Mouse (Mus musculus): ENCODE results near the gene Ms4a15. TPM values are rescaled to one million over a fixed set of nuclear protein-coding genes. Genes with fewer than 3 reads are reported as not detected.

Ms4a15 gene
- total and polyA plus RNA-seq, 3 experiments, result 0.37 TPM; not detected in 2

DNA sequence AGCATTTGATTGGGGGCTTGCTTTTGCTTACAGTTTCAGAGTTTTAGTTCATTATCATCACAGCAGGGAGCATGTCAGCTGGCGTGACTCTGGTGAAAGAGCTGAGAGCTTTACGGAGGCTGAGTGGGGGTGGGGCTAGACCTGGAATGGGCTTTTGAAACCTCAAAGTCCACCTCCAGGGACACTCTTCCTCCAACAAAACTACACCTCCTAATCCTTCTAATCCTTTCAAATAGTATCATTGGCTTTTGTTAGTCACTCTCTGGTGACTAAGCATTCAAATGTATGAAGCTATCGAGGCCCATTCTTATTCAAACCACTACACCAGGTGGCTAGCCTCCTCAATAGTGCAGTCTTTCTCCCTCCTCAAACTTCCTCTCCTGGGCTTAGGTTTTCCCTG is 20.4 kb downstream of the Ms4a15 start:
- Histone ChIP-seq H3K9me3 (replicated peaks; ENCODE audit: low read length) (peaks cover 9% of the 10 kb centered on the region), H3K79me2 (replicated peaks; ENCODE audit: control insufficient read depth, extremely low read depth, insufficient read depth, poor library complexity, severe bottlenecking) (no peaks in the 10 kb centered on the region), H3K4me2 (ENCODE audit: insufficient read depth, low read depth, poor library complexity, severe bottlenecking) (no peak overlapping the region), H3K9ac (ENCODE audit: insufficient read depth, low read depth) (no peak overlapping the region), H3K27me3 (replicated peaks) (peaks cover 37% of the 10 kb centered on the region), H3K4me1 (ENCODE audit: control insufficient read depth in 1 of 2, insufficient read depth in 2 of 2) (no peaks in the 10 kb centered on the region), H3K36me3 (replicated peaks in 1 of 2; ENCODE audit: control insufficient read depth in 1 of 2, insufficient read depth in 1 of 2, low read length in 1 of 2) (no peaks in the 10 kb centered on the region), H3K4me3 (replicated peaks in 1 of 3; ENCODE audit: low read depth in 2 of 3, low read length in 2 of 3, poor library complexity in 1 of 3) (no peak overlapping the region), H3K27ac (ENCODE audit: insufficient read depth, low read depth) (no peak overlapping the region)
- in situ Hi-C loops (cut with MboI; ENCODE audit: low pct_ligation_motif_present, low pct_unique_long_range_greater_than_20kb, low sequenced_read_pairs), result no loop called here
- TF ChIP-seq NRF1 (IDR thresholded peaks at IDR 0.05; ENCODE audit: low read depth, low read length), result no peak
- no peak for TF ChIP-seq NELFE (IDR thresholded peaks at IDR 0.05; ENCODE audit: low read depth, low read length)
- TF ChIP-seq USF2 (conservative IDR thresholded peaks at IDR 0.05; ENCODE audit: low read depth, low read length), result no peak
- TF ChIP-seq MAFK (IDR thresholded peaks at IDR 0.05; ENCODE audit: insufficient replicate concordance, low read length), result no peak
- TF ChIP-seq MAZ (IDR thresholded peaks at IDR 0.05; ENCODE audit: low read depth, low read length), result no peak
- TF ChIP-seq UBTF (IDR thresholded peaks at IDR 0.05; ENCODE audit: low read depth, low read length), result no peak
- TF ChIP-seq ELF1 (IDR thresholded peaks at IDR 0.05; ENCODE audit: low read depth, low read length), result no peak
- no peak for TF ChIP-seq SMC3 (IDR thresholded peaks at IDR 0.05; ENCODE audit: low read depth, low read length)
- no peak for TF ChIP-seq EP300 (IDR thresholded peaks at IDR 0.05; ENCODE audit: low read length)
- no peak for TF ChIP-seq E2F4 (IDR thresholded peaks at IDR 0.05; ENCODE audit: insufficient replicate concordance, low read depth, low read length)
- TF ChIP-seq USF1 (IDR thresholded peaks at IDR 0.05; ENCODE audit: low read depth, low read length), result no peak
- no peak for TF ChIP-seq BHLHE40 (IDR thresholded peaks at IDR 0.05; ENCODE audit: low read depth, low read length)
- no peak for TF ChIP-seq CHD2 (IDR thresholded peaks at IDR 0.05; ENCODE audit: low read length)
- TF ChIP-seq KAT2A (IDR thresholded peaks at IDR 0.05; ENCODE audit: insufficient replicate concordance, low read length), result no peak
- dilution Hi-C loops (cut with MboI; ENCODE audit: extremely low pct_ligation_motif_present, extremely low pct_unique_long_range_greater_than_20kb, low sequenced_read_pairs), result no loop called here
- DNase-seq (ENCODE audit: extremely low read depth), result no peak

DNA sequence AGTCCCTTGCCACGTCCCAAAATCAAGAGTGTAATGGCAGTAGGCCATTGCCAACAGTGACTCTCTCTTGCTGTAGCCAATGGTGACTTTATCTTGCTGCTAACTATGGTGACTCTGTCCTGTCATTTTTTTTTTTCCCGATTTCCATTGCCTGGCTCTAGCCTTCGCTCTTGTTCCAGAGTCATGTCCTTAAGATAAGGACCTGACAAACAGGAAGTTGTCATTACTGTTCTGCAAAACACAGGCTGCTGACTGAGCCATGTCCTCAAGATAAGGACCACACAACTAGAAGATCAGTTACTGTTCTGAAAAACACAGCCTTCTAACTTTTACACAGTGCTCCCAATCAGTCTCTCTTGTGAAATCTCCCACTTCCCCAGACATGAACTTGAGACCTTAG is 22.6 kb downstream of the Ms4a15 start:
- Histone ChIP-seq H3K36me3 (replicated peaks in 1 of 2; ENCODE audit: control insufficient read depth in 1 of 2, insufficient read depth in 1 of 2, low read length in 1 of 2) (no peaks in the 10 kb centered on the region), H3K4me2 (ENCODE audit: insufficient read depth, low read depth, poor library complexity, severe bottlenecking) (no peak overlapping the region), H3K27ac (ENCODE audit: insufficient read depth, low read depth) (no peak overlapping the region), H3K79me2 (replicated peaks; ENCODE audit: control insufficient read depth, extremely low read depth, insufficient read depth, poor library complexity, severe bottlenecking) (no peaks in the 10 kb centered on the region), H3K9ac (ENCODE audit: insufficient read depth, low read depth) (no peak overlapping the region), H3K9me3 (replicated peaks; ENCODE audit: low read length) (peaks cover 9% of the 10 kb centered on the region), H3K4me3 (replicated peaks in 1 of 3; ENCODE audit: low read depth in 2 of 3, low read length in 2 of 3, poor library complexity in 1 of 3) (no peak overlapping the region), H3K4me1 (ENCODE audit: control insufficient read depth in 1 of 2, insufficient read depth in 2 of 2) (no peaks in the 10 kb centered on the region), H3K27me3 (replicated peaks) (peaks cover 57% of the 10 kb centered on the region)
- DNase-seq (ENCODE audit: extremely low read depth), result no peak
- in situ Hi-C loops (cut with MboI; ENCODE audit: low pct_ligation_motif_present, low pct_unique_long_range_greater_than_20kb, low sequenced_read_pairs) (no loop called here), dilution Hi-C loops (cut with MboI; ENCODE audit: extremely low pct_ligation_motif_present, extremely low pct_unique_long_range_greater_than_20kb, low sequenced_read_pairs) (no loop called here)
- TF ChIP-seq NELFE (IDR thresholded peaks at IDR 0.05; ENCODE audit: low read depth, low read length) (no peak), POLR2A (IDR thresholded peaks at IDR 0.05; ENCODE audit: low read depth, low read length) (no peak), E2F4 (IDR thresholded peaks at IDR 0.05; ENCODE audit: insufficient replicate concordance, low read depth, low read length) (no peak), IRF4 (IDR thresholded peaks at IDR 0.05; ENCODE audit: low read depth, low read length) (no peak), MXI1 (IDR thresholded peaks at IDR 0.05; ENCODE audit: low read depth, low read length) (no peak), CTCF (conservative IDR thresholded peaks at IDR 0.05 in 1 of 2, IDR thresholded peaks at IDR 0.05 in 1 of 2; ENCODE audit: low read depth in 2 of 2, low read length in 2 of 2) (no peak), EP300 (IDR thresholded peaks at IDR 0.05; ENCODE audit: low read length) (no peak), RCOR1 (conservative IDR thresholded peaks at IDR 0.05; ENCODE audit: low read depth, low read length) (no peak)

All from CH12.LX (cell line).